Mouse (Mus musculus): ENCODE data around the gene Diaph3. TPM values are rescaled to one million over a fixed set of nuclear protein-coding genes. Genes with fewer than 3 reads are reported as not detected.
A peak's percentile ranks its signal among the peaks of the same experiment; 100 is the strongest.
"Not testable (repeated sequence)": the region's sequence is repeated elsewhere in the genome, so short reads cannot be mapped to it uniquely, and the experiment has no call there.

The Diaph3 gene
- polyA plus RNA-seq (2017; shearing (Covaris generic)), result 10 to 100 TPM in 1 of 2 experiments, 1 to 10 TPM in 1; 7.2 to 10.2 TPM

DNA sequence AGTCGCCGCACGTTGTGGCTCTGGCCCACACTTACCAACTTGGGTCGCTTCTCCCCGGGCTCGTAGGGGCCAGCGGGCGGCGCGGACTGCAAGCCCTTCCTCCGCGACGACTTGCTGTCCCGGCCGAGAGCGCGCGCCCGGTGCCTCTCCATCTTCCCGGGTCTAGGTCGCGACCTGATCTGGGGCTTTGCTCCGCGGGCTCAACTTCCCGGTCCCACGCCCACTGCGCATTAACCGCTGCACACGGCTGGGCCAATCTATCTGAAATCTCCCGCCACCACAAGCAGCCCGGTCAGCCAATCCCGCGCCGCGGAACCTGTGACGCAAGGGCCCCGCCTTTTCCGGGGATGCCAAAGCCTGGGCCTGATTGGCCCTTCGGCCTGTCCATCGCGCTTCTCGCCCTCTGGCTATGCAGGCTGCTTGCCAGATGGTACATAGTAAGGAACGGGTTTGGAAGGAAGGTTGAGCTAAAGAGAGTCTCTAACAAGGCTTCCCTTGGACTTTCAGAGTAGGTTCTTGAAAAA is at the start of gene Diaph3:
Gene Diaph3 (minus strand): TSS at position 273 of the 524 bp plus-strand sequence.
- peak; percentile 99 for ATAC-seq

- ATAC-seq, result no peak
Measured at GRCm38 (mm10) chr14:87190685-87191084, 49.6 kb upstream of the Diaph3 start.

GRCm38 (mm10) chr14:87171577-87171976 is 30.5 kb upstream of the Diaph3 start:
- no peak for ATAC-seq

DNA sequence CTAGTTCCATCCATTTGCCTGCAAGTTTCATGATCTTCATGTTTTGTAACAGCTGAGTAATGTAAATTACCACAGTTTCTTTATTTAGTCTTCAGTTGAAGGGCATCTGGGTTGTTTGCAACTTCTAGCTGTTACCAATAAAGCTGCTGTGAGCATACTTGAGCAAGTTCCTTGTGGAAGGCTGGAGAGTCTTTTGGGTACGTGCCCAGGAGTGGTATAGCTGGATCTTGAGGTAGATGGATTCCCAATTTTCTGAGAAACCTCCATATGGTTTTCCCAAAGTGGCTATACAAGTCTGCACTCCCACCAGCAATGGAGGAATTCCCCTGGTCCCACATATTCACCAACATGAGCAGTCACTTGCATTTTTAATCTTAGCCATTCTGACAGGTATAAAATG is 28.1 kb upstream of the Diaph3 start:
- ATAC-seq, result no peak

- ATAC-seq, result no peak
Measured at GRCm38 (mm10) chr14:87155621-87156238, 14.7 kb upstream of the Diaph3 start.

GRCm38 (mm10) chr14:87149684-87150083 is 8.6 kb upstream of the Diaph3 start:
- ATAC-seq, result no peak

- no peak for ATAC-seq
Measured at GRCm38 (mm10) chr14:87146704-87147103, 5.7 kb upstream of the Diaph3 start.

DNA sequence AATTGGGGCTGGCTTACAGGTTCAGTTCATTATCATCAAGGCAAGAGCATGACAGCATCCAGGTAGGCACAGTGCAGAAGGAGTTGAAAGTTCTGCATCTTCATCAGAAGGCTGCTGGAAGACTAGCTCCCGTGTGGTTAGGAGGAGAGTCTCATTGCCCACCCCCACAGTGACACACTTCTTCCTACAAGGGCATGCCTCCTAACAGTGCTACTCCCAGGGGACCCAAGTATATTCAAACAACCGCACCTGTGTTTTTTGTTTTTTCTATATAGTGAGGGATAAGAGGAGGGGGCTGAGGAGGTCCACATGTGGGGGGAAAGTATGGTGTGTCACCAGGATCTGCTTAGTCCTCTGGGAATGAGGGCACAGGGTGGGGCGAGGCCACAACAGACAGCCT is 4.3 kb upstream of the Diaph3 start:
- ATAC-seq, result no peak

DNA sequence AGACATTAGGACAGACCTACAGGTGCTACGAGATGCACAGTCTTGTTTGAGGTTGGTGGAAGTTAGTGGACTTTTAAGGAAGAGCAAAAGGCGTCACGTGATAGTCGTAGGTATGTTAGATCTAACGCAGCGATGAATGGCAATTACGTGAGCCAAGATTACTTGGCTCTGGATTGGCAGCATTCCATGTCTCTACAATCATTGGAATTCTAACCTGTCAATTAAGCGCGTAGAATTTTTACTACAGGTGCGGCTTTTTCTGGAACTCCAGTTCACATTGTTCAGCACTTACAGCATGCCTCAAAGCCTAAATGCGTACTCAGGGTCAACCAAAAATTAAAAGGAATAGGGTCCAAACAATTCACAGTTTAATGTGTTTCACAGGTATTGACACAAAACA is 742 bp upstream of the Diaph3 start:
- ATAC-seq, result no peak

GRCm38 (mm10) chr14:87140327-87140962 is 590 bp downstream of the Diaph3 start:
- ATAC-seq, result peak; percentile 24

- no peak for ATAC-seq
Measured at GRCm38 (mm10) chr14:87126076-87126639, 14.9 kb downstream of the Diaph3 start.

DNA sequence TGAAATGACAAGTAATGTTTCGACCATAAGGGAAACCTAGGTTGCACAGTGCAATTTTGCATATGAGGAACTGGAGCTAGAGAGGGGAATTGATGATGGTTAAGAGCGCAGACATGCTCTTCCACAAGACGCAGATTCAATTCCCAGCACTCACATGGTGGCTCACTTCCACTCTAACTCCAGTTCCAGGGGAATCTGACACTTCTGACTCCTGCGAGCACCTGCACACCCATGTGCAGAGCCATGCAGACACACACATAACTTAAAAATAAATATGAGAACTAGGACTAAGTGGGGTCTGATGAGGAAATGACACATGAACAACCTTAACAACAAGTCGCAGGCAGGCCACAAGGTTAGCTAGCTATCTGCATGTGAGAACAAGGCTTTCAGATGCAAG is 15.5 kb downstream of the Diaph3 start:
- ATAC-seq, result no peak

GRCm38 (mm10) chr14:87123091-87123490 is 17.9 kb downstream of the Diaph3 start:
- no peak for ATAC-seq

DNA sequence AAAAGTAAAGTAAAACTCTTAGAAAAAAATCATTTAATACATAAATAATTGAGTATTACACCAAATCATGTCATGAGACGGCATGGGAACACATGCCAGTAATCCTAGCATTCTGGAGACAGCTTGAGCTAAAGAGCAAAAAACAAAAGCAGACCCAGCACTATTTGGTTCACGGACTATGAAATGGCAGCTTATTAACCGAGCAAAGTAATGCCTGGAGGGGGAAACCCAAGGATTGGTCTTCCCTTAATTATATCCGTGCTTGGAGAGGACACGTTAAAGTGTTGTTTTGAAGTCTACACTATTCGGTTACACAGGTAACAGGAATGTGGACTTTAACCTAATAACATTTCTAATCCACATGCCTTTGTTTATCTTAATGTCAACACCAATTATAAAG is 19.2 kb downstream of the Diaph3 start:
- ATAC-seq, result no peak

DNA sequence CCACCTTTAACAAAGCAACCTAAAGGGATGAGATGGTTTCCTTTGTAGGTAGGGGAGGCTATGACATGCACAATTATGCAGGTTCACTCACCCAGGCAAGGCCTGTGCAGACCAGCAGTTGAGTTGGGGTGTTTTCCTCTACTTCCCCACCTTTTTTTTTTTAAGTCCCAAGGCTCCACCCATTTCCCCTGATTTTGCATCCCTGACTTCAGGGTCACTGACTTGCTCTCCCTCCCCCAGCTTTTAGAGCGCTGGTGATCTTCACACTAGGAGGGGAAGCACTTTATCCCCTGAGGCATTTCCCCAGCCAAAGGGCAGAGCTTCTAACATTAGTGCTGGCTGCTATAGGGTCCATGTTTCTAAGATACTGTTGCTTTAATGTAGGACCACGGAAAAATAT is 30.4 kb downstream of the Diaph3 start:
- ATAC-seq, result no peak

- no peak for ATAC-seq
Measured at GRCm38 (mm10) chr14:87099380-87100088, 41.5 kb downstream of the Diaph3 start.

- no peak for ATAC-seq
Measured at GRCm38 (mm10) chr14:87098093-87098492, 42.9 kb downstream of the Diaph3 start.

GRCm38 (mm10) chr14:87091522-87091921 is 49.5 kb downstream of the Diaph3 start:
- ATAC-seq, result no peak

DNA sequence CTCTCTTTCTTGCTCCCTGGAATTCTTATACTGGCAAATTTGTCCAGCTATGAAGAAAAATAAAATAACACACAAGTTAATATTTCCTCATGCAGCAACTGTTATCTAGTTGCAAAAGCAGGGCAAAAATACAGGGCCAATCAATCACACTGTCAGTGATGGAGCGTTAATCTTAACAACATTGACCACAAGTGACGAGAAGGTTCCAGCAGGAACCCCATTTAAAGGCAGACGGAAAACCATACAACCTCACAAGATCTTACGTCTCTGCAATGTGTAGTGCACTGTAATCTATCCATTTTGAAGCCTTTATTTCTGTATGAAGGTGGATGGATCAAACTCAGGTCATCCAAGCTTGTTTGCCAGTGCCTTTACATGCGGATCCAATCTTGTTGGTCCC is 49.9 kb downstream of the Diaph3 start:
- ATAC-seq, result no peak

GRCm38 (mm10) chr14:87088928-87089327 is 52.1 kb downstream of the Diaph3 start:
- no peak for ATAC-seq

GRCm38 (mm10) chr14:87088456-87088855 is 52.6 kb downstream of the Diaph3 start:
- ATAC-seq, result no peak

GRCm38 (mm10) chr14:87087996-87088395 is 53.0 kb downstream of the Diaph3 start:
- peak; percentile 26 for ATAC-seq

GRCm38 (mm10) chr14:87084906-87085305 is 56.1 kb downstream of the Diaph3 start:
- ATAC-seq, result not testable (repeated sequence)

Measured in activated CD4-positive, CD25-positive, alpha-beta regulatory T cell, adult 4 months (primary cell).